Mouse (Mus musculus) CD8-positive naive resting alpha-beta T cell, adult 2 months (primary cell): ENCODE measurements at regions not wholly inside any gene's neighbourhood (a gene's known extent, or its start where the extent isn't known, plus 50 kb on each side); places are given as distances from the start of the nearest gene placed in this dataset.

ENCODE experiments used
- DNase-seq, 2 experiments: peaks; one replicate each; pipeline ENCODE4 v3.0.0; 2022; ENCODE audit warnings: low read depth in 2 of 2, low spot score in 2 of 2

GRCm38 (mm10) chr7:73611866-73612751 lies 70.5 kb upstream of the Chd2 start:
- DNase-seq = no peak

DNA sequence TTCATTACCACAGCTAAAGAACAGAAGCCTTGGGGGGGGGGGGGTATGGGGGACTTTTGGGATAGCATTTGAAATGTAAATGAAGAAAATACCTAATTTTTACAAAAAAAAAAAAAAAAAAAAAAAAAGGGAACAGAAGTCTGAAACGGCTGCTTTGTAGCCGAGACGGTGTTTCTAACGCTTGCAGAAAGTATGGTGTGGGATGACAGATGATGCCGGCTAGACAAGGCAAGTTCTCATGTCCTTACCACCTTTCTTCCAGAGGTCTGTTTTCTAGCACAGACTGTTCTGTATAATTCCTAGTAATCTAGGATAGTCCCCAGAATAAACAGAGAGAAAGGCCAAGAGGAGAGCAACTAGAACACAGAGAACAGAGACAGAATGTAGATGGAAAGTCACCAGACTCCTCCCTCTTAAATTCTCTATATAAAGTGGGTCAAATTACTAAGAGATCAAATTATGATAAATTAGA lies 67.2 kb upstream of the Chd2 start:
- DNase-seq = no peak

DNA sequence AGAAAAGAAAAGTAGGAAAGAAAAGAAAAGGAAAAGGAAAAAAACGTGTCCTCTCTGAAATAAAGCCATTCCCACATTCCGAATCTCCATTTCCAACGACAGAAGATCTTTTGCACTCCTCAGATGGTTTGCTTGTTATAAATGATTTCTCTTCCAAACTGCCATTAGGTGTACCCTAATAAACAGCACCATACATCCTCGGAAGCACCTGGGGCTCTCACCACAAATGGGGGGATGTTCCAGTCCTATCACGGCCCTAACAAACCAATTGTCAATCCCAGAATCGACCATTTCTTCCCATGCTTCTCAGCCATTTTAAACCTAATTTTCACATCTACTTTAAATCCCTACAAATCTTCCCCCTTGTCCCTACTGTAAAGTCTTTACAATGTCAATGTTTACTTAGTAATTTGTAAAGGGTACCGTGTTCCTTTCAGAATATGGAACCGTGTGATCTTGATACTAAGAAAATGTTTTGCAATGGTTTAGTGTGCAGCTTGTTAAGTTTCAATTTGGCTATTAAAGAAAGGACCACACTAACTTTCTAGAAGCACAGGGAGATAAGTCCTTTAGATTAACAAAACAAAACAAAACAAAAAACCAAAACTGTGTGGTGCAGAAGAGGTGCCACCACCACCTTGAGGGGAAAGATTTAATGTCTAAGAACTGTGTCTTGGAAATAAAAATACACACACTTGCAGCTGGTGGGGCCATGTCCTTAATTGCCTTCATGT lies 66.6 kb upstream of the Chd2 start:
- DNase-seq = no peak

DNA sequence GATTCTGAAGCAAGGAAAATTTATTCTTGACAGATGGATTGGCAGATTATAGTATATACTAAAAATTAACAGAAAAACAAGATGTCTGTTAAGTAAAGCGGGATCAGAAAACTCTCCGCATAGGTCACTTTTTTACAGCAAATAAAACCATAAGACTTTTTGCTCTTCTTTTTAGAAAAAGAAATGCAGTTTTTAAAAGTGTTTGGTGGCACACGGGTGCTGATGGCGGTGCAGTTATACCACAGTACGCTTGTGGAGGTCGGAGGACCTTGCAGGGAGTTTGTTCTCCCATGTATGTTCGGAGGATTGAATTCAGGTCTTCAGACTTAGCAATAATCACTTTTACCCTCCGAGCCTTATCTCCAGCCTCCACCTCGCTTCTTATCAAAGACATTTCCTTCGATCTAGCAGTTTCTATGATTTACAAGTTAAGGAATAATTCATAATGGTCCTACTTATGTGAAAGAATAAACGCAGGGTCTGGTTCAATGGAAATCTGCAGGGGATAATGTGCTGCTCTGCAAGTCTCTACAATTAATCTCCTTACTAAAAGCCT lies 65.9 kb upstream of the Chd2 start:
- no peak for DNase-seq

DNA sequence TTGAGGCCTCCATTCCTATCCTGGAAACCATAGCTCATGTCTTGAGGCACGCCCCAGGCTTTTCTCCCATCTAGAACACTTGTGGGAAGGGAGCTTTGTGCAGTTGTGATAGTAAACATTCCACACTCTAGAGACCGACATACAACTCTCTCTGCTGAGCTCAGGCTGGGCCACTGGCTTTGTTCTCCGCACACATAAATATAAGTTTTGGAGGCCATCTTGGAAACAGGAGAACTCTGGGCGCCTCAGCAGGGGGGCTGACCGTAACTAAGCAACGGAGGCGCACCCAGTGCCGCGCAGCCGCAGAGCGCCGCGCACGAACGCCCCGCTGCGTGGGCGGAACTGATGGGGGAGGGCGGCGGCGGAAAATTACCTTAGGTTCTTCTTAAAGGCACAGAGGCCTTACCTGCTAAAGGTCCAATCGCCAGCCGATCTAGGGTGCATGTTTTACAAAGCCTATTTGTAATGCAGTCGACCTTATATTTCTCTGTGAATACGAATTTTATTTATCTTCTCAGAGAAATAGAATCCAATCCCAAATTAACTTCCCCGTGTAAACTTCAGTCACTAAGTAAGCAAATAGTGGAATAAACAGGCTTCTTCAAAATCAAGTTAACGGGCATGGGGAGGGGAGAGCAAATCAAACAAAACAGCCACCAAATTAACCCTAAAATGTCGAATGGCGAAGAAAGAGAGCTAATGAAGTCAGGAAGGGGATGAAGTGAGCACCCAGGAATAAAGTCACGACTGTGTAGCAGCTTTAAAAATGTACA lies 65.2 kb upstream of the Chd2 start:
- peak; percentile 90 to 94 for DNase-seq

GRCm38 (mm10) chr7:73604597-73604996 lies 63.0 kb upstream of the Chd2 start:
- DNase-seq = no peak

GRCm38 (mm10) chr7:73602815-73603551 lies 61.4 kb upstream of the Chd2 start:
- no peak for DNase-seq

GRCm38 (mm10) chr7:73601336-73601735 lies 59.7 kb upstream of the Chd2 start:
- DNase-seq = no peak

- no peak for DNase-seq
Observed at GRCm38 (mm10) chr7:73600776-73601175, 59.1 kb upstream of the Chd2 start.

DNA sequence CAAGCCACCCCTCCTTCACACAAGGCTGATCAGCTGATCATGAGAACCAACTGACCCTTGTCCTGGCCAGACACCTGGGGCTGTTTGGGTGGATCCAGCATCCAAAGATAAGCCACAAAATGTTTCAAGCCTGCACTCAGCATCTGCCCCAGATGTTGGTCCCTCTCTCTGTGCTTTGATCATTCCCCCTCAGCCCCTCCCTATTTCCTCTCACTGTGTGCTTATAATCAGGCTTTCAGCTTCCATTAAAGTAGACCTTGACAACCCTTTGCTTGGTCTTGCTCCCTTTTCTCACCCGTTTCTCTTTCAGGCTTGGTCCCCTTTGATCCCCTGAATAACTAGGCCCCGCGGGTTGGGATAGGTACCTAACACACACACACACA lies 58.4 kb upstream of the Chd2 start:
- DNase-seq = peak in 1 of 2 experiments; percentile 56

DNA sequence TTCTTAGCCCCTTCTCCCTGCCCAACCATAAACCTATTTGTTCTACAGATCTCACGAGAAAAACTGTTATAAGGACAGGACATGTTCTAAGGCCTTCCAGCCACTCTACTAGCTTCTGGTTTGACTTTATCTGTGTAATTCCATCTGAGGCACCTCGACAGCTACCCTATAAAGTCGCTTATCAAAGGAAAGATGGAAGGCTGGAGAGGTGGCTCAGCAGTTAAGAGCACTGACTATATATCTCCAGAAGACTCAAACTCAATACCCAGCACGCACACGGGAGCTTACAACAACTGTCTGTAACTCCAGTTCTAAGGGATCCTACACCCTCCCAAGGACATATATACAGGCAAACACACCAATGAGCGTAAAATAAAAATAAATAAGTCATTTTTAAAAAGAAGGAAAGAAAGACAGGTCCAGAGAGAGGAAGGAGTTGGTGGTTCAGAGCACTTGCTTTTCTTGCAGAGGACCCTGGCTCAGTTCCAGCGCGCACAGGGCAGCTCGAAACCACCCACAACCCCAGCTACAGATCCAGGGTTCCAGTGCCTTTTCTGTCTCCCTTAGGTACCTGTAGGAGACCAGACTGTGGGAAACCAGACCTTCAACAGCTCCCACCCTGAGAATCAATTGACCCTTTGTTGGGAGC lies 57.8 kb upstream of the Chd2 start:
- DNase-seq = no peak

- DNase-seq = no peak
Observed at GRCm38 (mm10) chr7:73597968-73598367, 56.3 kb upstream of the Chd2 start.

DNA sequence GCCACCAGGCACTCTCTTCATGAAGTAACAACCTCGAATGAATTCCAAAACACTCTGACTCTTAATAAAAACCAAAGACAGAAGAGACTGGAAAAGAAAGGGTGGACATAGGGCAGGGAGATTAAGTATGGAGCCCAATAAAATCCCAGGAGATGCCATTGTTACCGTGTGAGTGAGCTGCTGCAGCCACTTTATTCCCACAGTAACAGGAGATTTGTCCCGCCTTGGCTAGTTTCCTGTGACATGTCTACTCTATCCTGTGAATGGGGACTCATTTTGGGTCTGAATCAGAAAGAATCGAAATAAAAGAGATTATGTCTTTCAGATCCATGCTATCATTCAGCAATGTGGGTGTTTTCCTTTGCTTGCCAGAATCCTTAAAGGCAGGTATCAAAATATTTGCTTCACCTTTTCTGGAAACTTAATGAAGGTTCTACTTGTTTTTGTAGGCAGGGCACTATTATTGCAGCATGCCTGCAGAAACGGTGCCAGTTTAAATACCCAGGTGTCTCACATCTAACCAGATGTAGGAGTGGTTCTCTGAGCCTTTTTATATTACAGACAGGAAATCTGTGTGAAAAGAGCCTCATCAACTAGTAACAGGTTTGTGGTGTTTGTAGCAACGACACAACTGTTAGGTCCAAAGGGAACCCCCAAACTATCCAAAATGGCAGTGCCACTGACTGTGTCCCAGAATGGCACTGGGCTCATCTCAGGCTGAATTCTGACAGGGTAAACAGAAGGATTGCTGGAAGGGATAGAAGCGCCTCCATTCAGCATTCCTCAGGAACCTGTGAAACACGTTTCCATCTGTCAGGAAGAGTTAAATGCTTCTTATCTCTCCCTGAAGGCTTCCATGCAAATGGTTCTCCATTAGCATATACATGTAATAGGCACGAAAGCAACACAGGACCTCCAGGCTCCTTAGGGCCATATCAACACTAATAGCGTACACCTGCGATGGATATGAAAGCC lies 55.5 kb upstream of the Chd2 start:
- no peak for DNase-seq

DNA sequence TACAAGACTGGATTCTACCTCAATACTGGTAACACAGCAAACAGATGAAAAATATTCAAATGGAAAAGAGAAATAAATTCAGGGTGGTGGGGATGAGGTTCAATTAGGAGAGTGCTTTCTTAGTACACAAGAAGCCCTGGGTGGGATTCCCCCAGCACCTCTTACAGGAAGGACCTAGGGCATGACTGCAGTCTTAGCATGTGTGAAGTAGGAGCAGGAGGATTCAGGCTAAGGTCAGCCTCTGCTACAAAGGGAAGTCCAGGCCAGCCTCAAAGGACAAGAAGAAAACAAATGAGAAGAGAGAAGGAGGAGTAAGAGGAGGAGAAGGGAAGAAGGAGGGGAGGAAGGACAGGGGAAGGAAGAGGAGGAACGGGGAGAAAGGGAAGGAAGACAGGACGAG lies 54.8 kb upstream of the Chd2 start:
- no peak for DNase-seq

DNA sequence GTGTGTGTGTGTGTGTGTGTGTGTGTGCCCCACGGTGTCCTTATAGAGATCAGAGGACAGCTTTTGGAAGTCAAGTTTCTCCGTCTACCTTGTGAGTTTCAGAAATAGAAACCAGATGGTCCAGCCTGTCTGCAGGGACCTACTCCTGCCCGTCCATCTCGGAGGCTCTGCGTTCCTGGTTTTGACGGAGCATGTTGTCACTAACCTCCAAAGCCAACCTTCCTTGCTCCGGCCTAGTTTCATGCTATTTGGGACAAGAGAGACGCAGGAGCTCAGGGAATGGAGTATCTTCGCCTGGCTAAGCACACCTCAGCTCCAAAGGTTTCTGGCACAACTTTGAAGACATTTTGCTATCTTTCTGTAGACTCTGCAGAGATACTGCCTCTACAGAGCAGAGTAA lies 54.2 kb upstream of the Chd2 start:
- DNase-seq = no peak

GRCm38 (mm10) chr7:73595140-73595825 lies 53.7 kb upstream of the Chd2 start:
- peak; percentile 77 to 78 for DNase-seq

DNA sequence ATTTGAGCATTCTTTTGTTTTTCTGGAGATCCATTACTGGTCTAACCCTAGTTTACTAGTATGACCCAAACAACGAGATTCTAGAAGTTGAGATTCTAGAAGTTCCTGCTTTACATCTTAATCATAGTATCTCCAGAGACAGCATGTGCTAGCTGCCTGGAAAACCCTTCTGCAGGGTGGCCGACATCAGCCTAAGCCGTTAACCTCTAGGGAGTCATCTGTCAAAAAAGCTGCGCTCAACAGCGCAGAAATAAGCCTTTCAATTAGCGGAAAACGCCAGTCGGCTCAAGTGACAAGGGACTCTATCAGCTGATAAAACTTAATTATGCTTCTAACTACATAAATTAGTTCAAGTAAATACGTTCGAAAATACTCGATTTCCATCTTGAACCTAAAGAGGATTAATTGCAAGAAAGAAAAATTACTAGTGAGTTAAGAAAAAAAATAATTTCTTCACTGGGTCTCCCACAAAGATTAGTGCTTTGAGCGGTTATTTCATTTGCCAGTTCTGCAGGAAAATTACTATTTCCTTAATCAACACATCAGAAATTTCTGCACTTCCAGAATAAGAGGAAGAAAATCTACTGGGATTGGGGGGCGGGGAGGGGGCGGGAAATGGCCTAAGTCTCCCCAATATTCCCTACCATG lies 53.0 kb upstream of the Chd2 start:
- no peak for DNase-seq
